Mouse (Mus musculus) CH12.LX (cell line): Measurements from ENCODE around the gene Isg15.

Experiments
- EP300 ChIP-seq: IDR thresholded peaks from 2 replicates; pipeline ENCODE4 v1.6.1; 2011; ENCODE audit warnings: low read length, improper control_type of control experiment
- TCF12 ChIP-seq: IDR thresholded peaks from 2 replicates; pipeline ENCODE4 v1.6.1; 2014; ENCODE audit warnings: low read depth, mild to moderate bottlenecking, inconsistent platforms, low read length, improper control_type of control experiment
- ZNF384 ChIP-seq: IDR thresholded peaks from 2 replicates; pipeline ENCODE4 v1.6.1; 2012; ENCODE audit warnings: low read depth, low read length, improper control_type of control experiment, inconsistent platforms

- TF ChIP-seq TCF12 (no peak), EP300 (no peak), ZNF384 (no peak)
Observed at GRCm38 (mm10) chr4:156236651-156237447, 36.2 kb upstream of the Isg15 start.
